Mouse (Mus musculus) megakaryocyte, embryonic 14.5 days (primary cell): Measurements from ENCODE around the gene Apom.

Experiments used
- FLI1 ChIP-seq: IDR thresholded peaks from 2 replicates; pipeline ENCODE4 v1.6.1; 2012; ENCODE audit warnings: low read length, inconsistent platforms, mixed read lengths
- GATA1 ChIP-seq: IDR thresholded peaks from 3 replicates; pipeline ENCODE4 v1.6.1; 2012; ENCODE audit warnings: mixed read lengths, low read length, inconsistent platforms, borderline replicate concordance

GRCm38 (mm10) chr17:35104754-35105153, 27.1 kb downstream of the Apom start:
- no peak for TF ChIP-seq GATA1
- TF ChIP-seq FLI1 = no peak
